Mouse (Mus musculus) liver, postnatal 0 days (tissue): ENCODE measurements around the gene Aqp7. TPM values are rescaled to one million over a fixed set of nuclear protein-coding genes. Genes with fewer than 3 reads are reported as not detected.
A peak's percentile ranks its signal among the peaks of the same experiment; 100 is the strongest.

ENCODE experiments used
- ATAC-seq: fragments of 200-750 bp; cut with Nextera tagmentation; 2 replicates; pipeline ENCODE4 v1.8.0; 2017; ENCODE audit warnings: mild to moderate bottlenecking, moderate library complexity
- DNase-seq: peaks from one replicate; pipeline ENCODE4 v3.0.0-alpha.2; 2016
- H3K27ac ChIP-seq: fragments of 300-500 bp; sonication (generic); 2 replicates; pipeline ENCODE4 v1.5.1; 2014; ENCODE audit warnings: antibody characterized with exemption, moderate library complexity, mild to moderate bottlenecking, low read depth
- H3K27me3 ChIP-seq: fragments of 300-500 bp; sonication (generic); 2 replicates; pipeline ENCODE4 v1.6.1; 2014; ENCODE audit warnings: low read length, control low read depth, mixed read lengths; ENCODE audit not compliant: insufficient read depth
- H3K36me3 ChIP-seq: fragments of 300-500 bp; sonication (generic); replicated peaks from 2 replicates; pipeline ENCODE4 v1.6.1; 2014; ENCODE audit warnings: mild to moderate bottlenecking, control low read depth, low read length, moderate library complexity, mixed read lengths; ENCODE audit not compliant: insufficient read depth
- H3K4me1 ChIP-seq: fragments of 300-500 bp; sonication (generic); 2 replicates; pipeline ENCODE4 v1.6.1; 2014; ENCODE audit warnings: antibody characterized with exemption, mild to moderate bottlenecking, control low read depth; ENCODE audit not compliant: insufficient read depth
- H3K4me2 ChIP-seq: fragments of 300-500 bp; sonication (generic); 2 replicates; pipeline ENCODE4 v1.6.1; 2014; ENCODE audit warnings: low read depth, mild to moderate bottlenecking, low read length, moderate library complexity, mixed read lengths
- H3K4me3 ChIP-seq: fragments of 300-500 bp; sonication (generic); 2 replicates; pipeline ENCODE4 v1.5.1; 2014; ENCODE audit warnings: low read depth, low read length
- H3K9ac ChIP-seq: fragments of 300-500 bp; sonication (generic); replicated peaks from 2 replicates; pipeline ENCODE4 v1.6.1; 2014; ENCODE audit warnings: mild to moderate bottlenecking, moderate library complexity
- H3K9me3 ChIP-seq: fragments of 300-500 bp; sonication (generic); 2 replicates; pipeline ENCODE4 v1.6.1; 2016; ENCODE audit warnings: mild to moderate bottlenecking, control low read depth, low read length, mixed read lengths
- CTCF ChIP-seq: sonication (generic); IDR thresholded peaks from 2 replicates; pipeline ENCODE4 v1.5.1; 2016; ENCODE audit warnings: antibody characterized with exemption, low read depth
- EP300 ChIP-seq: IDR thresholded peaks from 2 replicates; pipeline ENCODE4 v1.6.1; 2016; ENCODE audit warnings: antibody characterized with exemption, low read depth, mild to moderate bottlenecking
- WGBS: fragments of 180-500 bp; shearing (Covaris S2); extraction: QIAGEN DNeasy Blood & Tissue Kit; methylation state at CpG from one replicate; pipeline ENCODE4 v1.1.7; 2014; ENCODE audit not compliant: insufficient replicate concordance; 5-methylcytosine and 5-hydroxymethylcytosine counted together
- polyA plus RNA-seq: library from polyadenylated mRNA; unstranded; fragments of >200 nt; fragmentation: Nextera tagmentation; extraction: Ambion mirVana; gene quantifications from 2 replicates; pipeline ENCODE4 v1.2.1, GENCODE M21; 2015

Gene Aqp7
- polyA plus RNA-seq, 1 experiment from 2014 or later: 2.1 TPM

- WGBS: 87% methylated on average over 7 of the region's 7 CpGs
- Histone ChIP-seq H3K4me1 (peaks cover 3% of the 10 kb centered on the region; the same call in 1 of the 2 replicates), H3K27me3 (no peaks in the 10 kb centered on the region), H3K9me3 (no peaks in the 10 kb centered on the region), H3K9ac (no peak overlapping the region), H3K4me2 (no peak overlapping the region), H3K36me3 (no peaks in the 10 kb centered on the region), H3K27ac (no peak overlapping the region), H3K4me3 (no peak overlapping the region)
- DNase-seq (no peak), ATAC-seq (no peak)
- no peak for TF ChIP-seq CTCF
- no peak for TF ChIP-seq EP300
Observed at GRCm38 (mm10) chr4:41051781-41052180, 3.8 kb upstream of the Aqp7 start.

GRCm38 (mm10) chr4:41050726-41051675 is 3.1 kb upstream of the Aqp7 start:
- Histone ChIP-seq H3K9me3 (no peaks in the 10 kb centered on the region), H3K4me2 (peak overlapping the region; percentile 35; the same call in 1 of the 2 replicates), H3K4me3 (no peak overlapping the region), H3K4me1 (peaks cover 3% of the 10 kb centered on the region; the same call in 1 of the 2 replicates), H3K27ac (no peak overlapping the region), H3K27me3 (no peaks in the 10 kb centered on the region), H3K9ac (no peak overlapping the region), H3K36me3 (no peaks in the 10 kb centered on the region)
- ATAC-seq (peak; percentile 54), DNase-seq (peak; percentile 88)
- 32% methylated on average over 16 of the region's 16 CpGs for WGBS
- peak; percentile 94 for TF ChIP-seq CTCF
- TF ChIP-seq EP300: 0 out of 2 replicates have a peak, but pooled peaks have one; percentile 8

DNA sequence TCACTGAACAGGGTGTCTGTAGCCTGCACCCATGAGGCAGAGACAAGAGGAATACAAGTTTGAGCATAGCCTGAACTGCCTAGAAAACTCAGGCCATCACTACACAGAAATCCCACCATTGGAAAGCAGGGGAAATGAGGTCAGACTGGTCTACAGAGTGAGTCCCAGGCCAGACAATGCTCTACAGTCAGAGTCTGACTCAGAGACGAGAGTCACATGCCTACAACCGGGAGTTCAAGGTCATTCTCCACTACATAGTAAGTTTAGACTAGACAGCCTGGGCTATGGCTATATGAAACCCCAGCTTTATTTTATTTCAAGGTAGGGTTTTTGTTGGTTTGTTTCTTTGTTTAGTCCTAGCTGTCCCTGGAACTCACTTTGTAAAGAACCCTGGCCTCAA is 987 bp upstream of the Aqp7 start:
- Histone ChIP-seq H3K27ac (no peak overlapping the region), H3K4me2 (no peak overlapping the region), H3K36me3 (no peaks in the 10 kb centered on the region), H3K9ac (no peak overlapping the region), H3K4me1 (peaks cover 7% of the 10 kb centered on the region), H3K4me3 (no peak overlapping the region), H3K9me3 (no peaks in the 10 kb centered on the region), H3K27me3 (no peaks in the 10 kb centered on the region)
- TF ChIP-seq CTCF: no peak
- no peak for TF ChIP-seq EP300
- DNase-seq (no peak), ATAC-seq (no peak)
- WGBS: 50% methylated on average over 2 of the region's 2 CpGs

GRCm38 (mm10) chr4:41046254-41046795 is 1.6 kb downstream of the Aqp7 start:
- DNase-seq: no peak
- no peak overlapping the region for H3K27ac ChIP-seq
- no peak for ATAC-seq
- H3K4me3 ChIP-seq: no peak overlapping the region
- H3K9me3 ChIP-seq: no peaks in the 10 kb centered on the region
- TF ChIP-seq EP300 (no peak), CTCF (no peak)
- H3K4me2 ChIP-seq: no peak overlapping the region
- H3K36me3 ChIP-seq: no peaks in the 10 kb centered on the region
- H3K4me1 ChIP-seq: peaks cover 7% of the 10 kb centered on the region
- WGBS: 65% methylated on average over 13 of the region's 13 CpGs
- H3K27me3 ChIP-seq: no peaks in the 10 kb centered on the region
- H3K9ac ChIP-seq: no peak overlapping the region

DNA sequence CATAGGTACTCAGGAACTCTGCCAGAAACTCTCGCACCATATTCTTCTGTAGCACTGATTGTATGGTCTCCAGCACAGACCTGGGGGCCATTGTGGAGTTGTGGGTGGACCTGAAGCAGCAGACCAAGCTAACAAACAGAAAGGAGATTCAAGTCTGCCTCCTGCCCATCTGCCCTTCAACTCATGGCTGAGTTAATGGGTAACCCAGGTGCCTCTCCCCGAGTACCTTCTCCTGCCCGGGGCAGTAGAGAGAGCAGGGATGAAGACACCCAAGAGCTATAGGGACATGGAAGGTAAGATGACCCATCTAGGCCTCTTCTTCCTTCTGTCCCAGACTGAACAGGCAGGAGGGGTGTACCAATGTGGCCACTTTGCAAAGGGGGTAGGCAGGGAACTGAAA is 2.7 kb downstream of the Aqp7 start:
- H3K4me3 ChIP-seq: no peak overlapping the region
- peaks cover 5% of the 10 kb centered on the region for H3K4me1 ChIP-seq
- ATAC-seq (peak; percentile 54), DNase-seq (no peak)
- no peak for TF ChIP-seq CTCF
- no peak for TF ChIP-seq EP300
- H3K9me3 ChIP-seq: no peaks in the 10 kb centered on the region
- H3K27me3 ChIP-seq: no peaks in the 10 kb centered on the region
- H3K4me2 ChIP-seq: peak overlapping the region; percentile 47
- H3K27ac ChIP-seq: no peak overlapping the region
- WGBS: 72% methylated on average over 3 of the region's 3 CpGs
- H3K9ac ChIP-seq: 0 out of 2 replicates have a peak overlapping the region, but pooled peaks have one; percentile 16
- H3K36me3 ChIP-seq: no peaks in the 10 kb centered on the region

DNA sequence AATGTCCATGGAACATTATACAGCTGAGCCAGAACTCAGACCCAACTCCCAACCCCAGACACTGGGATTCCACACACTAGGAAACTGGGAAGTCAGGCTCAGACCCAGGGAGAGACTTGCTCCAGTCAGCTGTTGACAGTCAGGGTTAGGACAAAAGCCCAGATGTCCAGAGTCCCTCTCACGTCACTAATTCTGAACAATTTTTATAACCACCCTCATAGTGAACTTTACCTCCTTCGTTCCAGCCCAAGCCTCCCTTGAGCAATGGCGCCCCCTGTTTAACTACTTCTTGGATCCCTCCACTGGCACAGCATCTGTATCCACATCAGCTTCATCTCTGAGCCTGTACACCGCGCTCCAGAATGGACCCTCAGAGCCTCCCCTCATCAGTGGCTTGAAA is 4.0 kb downstream of the Aqp7 start:
- DNase-seq (no peak), ATAC-seq (no peak)
- H3K9ac ChIP-seq: no peak overlapping the region
- no peaks in the 10 kb centered on the region for H3K27me3 ChIP-seq
- peak; percentile 26 for TF ChIP-seq CTCF
- no peak for TF ChIP-seq EP300
- H3K4me2 ChIP-seq: no peak overlapping the region
- H3K9me3 ChIP-seq: no peaks in the 10 kb centered on the region
- H3K4me3 ChIP-seq: no peak overlapping the region
- peaks cover 5% of the 10 kb centered on the region for H3K4me1 ChIP-seq
- no peaks in the 10 kb centered on the region for H3K36me3 ChIP-seq
- no peak overlapping the region for H3K27ac ChIP-seq
- WGBS: 77% methylated on average over 5 of the region's 5 CpGs
